Mouse (Mus musculus) v-Abl transformed pro-B cells (cell line): ENCODE results near the gene Manf.

Experiments
- in situ Hi-C, 2 experiments: fragments of 400-800 bp; cut with MboI; formaldehyde crosslinking; loops; one replicate each; pipeline ENCODE4 v1.15.1; 2025; ENCODE audit not compliant: unreplicated experiment in 2 of 2

Gene Manf

GRCm38 (mm10) chr9:106891829-106892551 is at the start of gene Manf:
Gene Manf, minus strand, starts transcription at chr9:106891979.
- in situ Hi-C loops, result loop anchor here (5.0 to 10.0 kb wide), 4 partner anchors 70 to 643 kb away; partner anchors contain the start of genes Tex264 (in 2 of the 2), Dcaf1 (in 1 of the 2), Hemk1 (in 1 of the 2) and Tmem115 (in 1 of the 2)

GRCm38 (mm10) chr9:106934998-106935397 is 43.2 kb upstream of the Manf start:
- in situ Hi-C loops, result no loop called here

- in situ Hi-C loops, result loop anchor here (10.0 to 25.0 kb wide), 2 partner anchors 378 to 390 kb away; no protein-coding TSS in a partner anchor
Observed at GRCm38 (mm10) chr9:106914878-106915277, 23.1 kb upstream of the Manf start.

- in situ Hi-C loops, result loop anchor here (10.0 to 25.0 kb wide), 2 partner anchors 376 to 389 kb away; no protein-coding TSS in a partner anchor
Observed at GRCm38 (mm10) chr9:106913759-106914158, 22.0 kb upstream of the Manf start.

- in situ Hi-C loops, result loop anchor here (10.0 to 25.0 kb wide), 2 partner anchors 374 to 387 kb away; no protein-coding TSS in a partner anchor
Observed at GRCm38 (mm10) chr9:106911624-106912023, 19.8 kb upstream of the Manf start.

- in situ Hi-C loops, result loop anchor here in 1 of 2 experiments (25.0 kb wide), 1 partner anchor 371 kb away; no protein-coding TSS in a partner anchor
Observed at GRCm38 (mm10) chr9:106908715-106909114, 16.9 kb upstream of the Manf start.

GRCm38 (mm10) chr9:106908174-106908573 is 16.4 kb upstream of the Manf start:
- in situ Hi-C loops, result loop anchor here in 1 of 2 experiments (25.0 kb wide), 1 partner anchor 371 kb away; no protein-coding TSS in a partner anchor

GRCm38 (mm10) chr9:106906597-106906996 is 14.8 kb upstream of the Manf start:
- in situ Hi-C loops, result loop anchor here in 1 of 2 experiments (25.0 kb wide), 1 partner anchor 369 kb away; no protein-coding TSS in a partner anchor

- in situ Hi-C loops, result loop anchor here (5.0 to 25.0 kb wide), 5 partner anchors 344 to 609 kb away; no protein-coding TSS in a partner anchor
Observed at GRCm38 (mm10) chr9:106903791-106904134, 12.0 kb upstream of the Manf start.

GRCm38 (mm10) chr9:106903099-106903790 is 11.5 kb upstream of the Manf start:
- in situ Hi-C loops, result loop anchor here (5.0 to 25.0 kb wide), 5 partner anchors 344 to 609 kb away; no protein-coding TSS in a partner anchor

- in situ Hi-C loops, result loop anchor here (5.0 to 25.0 kb wide), 5 partner anchors 346 to 611 kb away; no protein-coding TSS in a partner anchor
Observed at GRCm38 (mm10) chr9:106901596-106901995, 9.8 kb upstream of the Manf start.

GRCm38 (mm10) chr9:106898901-106899300 is 7.1 kb upstream of the Manf start:
- in situ Hi-C loops, result loop anchor here (5.0 to 10.0 kb wide), 3 partner anchors 436 to 636 kb away; partner anchors contain the start of genes Hemk1 (in 1 of the 2) and Tmem115 (in 1 of the 2)

GRCm38 (mm10) chr9:106893327-106893726 is 1.5 kb upstream of the Manf start:
- in situ Hi-C loops, result loop anchor here (5.0 to 10.0 kb wide), 4 partner anchors 71 to 641 kb away; partner anchors contain the start of genes Tex264 (in 2 of the 2), Dcaf1 (in 1 of the 2), Hemk1 (in 1 of the 2) and Tmem115 (in 1 of the 2)

GRCm38 (mm10) chr9:106892552-106892875 is 735 bp upstream of the Manf start:
- in situ Hi-C loops, result loop anchor here (5.0 to 10.0 kb wide), 4 partner anchors 70 to 642 kb away; partner anchors contain the start of genes Tex264 (in 2 of the 2), Dcaf1 (in 1 of the 2), Hemk1 (in 1 of the 2) and Tmem115 (in 1 of the 2)

GRCm38 (mm10) chr9:106891341-106891741 is 438 bp downstream of the Manf start:
- in situ Hi-C loops, result loop anchor here (5.0 to 10.0 kb wide), 4 partner anchors 69 to 643 kb away; partner anchors contain the start of genes Tex264 (in 2 of the 2), Dcaf1 (in 1 of the 2), Hemk1 (in 1 of the 2) and Tmem115 (in 1 of the 2)

GRCm38 (mm10) chr9:106890496-106891240 is 1.1 kb downstream of the Manf start:
- in situ Hi-C loops, result loop anchor here (5.0 to 10.0 kb wide), 4 partner anchors 68 to 644 kb away; partner anchors contain the start of genes Tex264 (in 2 of the 2), Dcaf1 (in 1 of the 2), Hemk1 (in 1 of the 2) and Tmem115 (in 1 of the 2)

GRCm38 (mm10) chr9:106889321-106889720 is 2.5 kb downstream of the Manf start:
- in situ Hi-C loops, result no loop called here

- in situ Hi-C loops, result no loop called here
Observed at GRCm38 (mm10) chr9:106888346-106888745, 3.4 kb downstream of the Manf start.

GRCm38 (mm10) chr9:106886828-106887702 is 4.7 kb downstream of the Manf start, which contains the start of gene Rbm15b:
Gene Rbm15b, minus strand, starts transcription at chr9:106887428.
- in situ Hi-C loops, result no loop called here
